Mouse (Mus musculus) testis, adult 2 months (tissue): ENCODE data around the gene Vmn2r30.

Experiments
- CTCF ChIP-seq: fragments of 200-500 bp; IDR thresholded peaks from 2 replicates; pipeline ENCODE4 v1.5.1; 2012; ENCODE audit warnings: low read depth, mild to moderate bottlenecking, inconsistent platforms, low read length, moderate library complexity; ENCODE audit not compliant: control insufficient read depth, insufficient read depth, insufficient replicate concordance
- POLR2A ChIP-seq: fragments of 200-500 bp; IDR thresholded peaks from 2 replicates; pipeline ENCODE4 v1.6.1; 2012; ENCODE audit warnings: low read depth, mild to moderate bottlenecking, inconsistent platforms, low read length, moderate library complexity; ENCODE audit not compliant: control insufficient read depth

GRCm38 (mm10) chr7:7295595-7295994 is 41.8 kb downstream of the Vmn2r30 start:
- TF ChIP-seq CTCF = no peak
- no peak for TF ChIP-seq POLR2A
